Mouse (Mus musculus) MEL (cell line): ENCODE measurements at regions not wholly inside any gene's neighbourhood (a gene's known extent, or its start where the extent isn't known, plus 50 kb on each side); places are given as distances from the start of the nearest gene placed in this dataset.

Experiments
- DNase-seq: peaks from one replicate; pipeline ENCODE4 v3.0.0; 2011; ENCODE audit warnings: low read depth, low spot score
- H3K27ac ChIP-seq: 2 replicates; pipeline ENCODE4 v1.5.1; 2012; ENCODE audit warnings: low read depth, mild to moderate bottlenecking, control low read depth, low read length, moderate library complexity; ENCODE audit not compliant: control insufficient read depth
- H3K27me3 ChIP-seq, 2 experiments: fragments of 150-350 bp in 1 of 2; sonication (generic) in 1 of 2; 2 replicates each; pipeline ENCODE4 v1.6.1; 2012; ENCODE audit warnings: low read length in 2 of 2, mild to moderate bottlenecking in 2 of 2, improper control_type of control experiment in 1 of 2, moderate library complexity in 1 of 2; ENCODE audit not compliant: insufficient read depth in 2 of 2, control insufficient read depth in 1 of 2
- H3K36me3 ChIP-seq, 2 experiments: 2 replicates each; pipeline ENCODE4 v1.6.1; 2012 to 2014; ENCODE audit warnings: low read length in 2 of 2, improper control_type of control experiment in 1 of 2, inconsistent platforms in 1 of 2, mild to moderate bottlenecking in 1 of 2; ENCODE audit not compliant: insufficient read depth in 2 of 2, control insufficient read depth in 1 of 2
- H3K4me1 ChIP-seq, 2 experiments: fragments of 150-350 bp in 1 of 2; sonication (generic) in 1 of 2; 2 replicates each; pipeline ENCODE4 v1.6.1; 2012; ENCODE audit warnings: low read length in 2 of 2, improper control_type of control experiment in 1 of 2, mild to moderate bottlenecking in 1 of 2; ENCODE audit not compliant: insufficient read depth in 2 of 2, control insufficient read depth in 1 of 2
- H3K4me3 ChIP-seq, 2 experiments: fragments of 150-350 bp in 1 of 2; sonication (generic) in 1 of 2; 2 replicates each; pipeline ENCODE4 v1.5.1; 2012; ENCODE audit warnings: low read depth in 2 of 2, low read length in 2 of 2, mild to moderate bottlenecking in 2 of 2, moderate library complexity in 2 of 2, control low read depth in 1 of 2, improper control_type of control experiment in 1 of 2; ENCODE audit not compliant: control insufficient read depth in 1 of 2, insufficient read depth in 1 of 2
- H3K79me2 ChIP-seq: 2 replicates; pipeline ENCODE4 v1.6.1; 2012; ENCODE audit warnings: mild to moderate bottlenecking, low read length, moderate library complexity; ENCODE audit not compliant: control insufficient read depth, poor library complexity, insufficient read depth
- H3K9ac ChIP-seq: 2 replicates; pipeline ENCODE4 v1.6.1; 2012; ENCODE audit warnings: low read depth, mild to moderate bottlenecking, control low read depth, low read length, moderate library complexity; ENCODE audit not compliant: control insufficient read depth, poor library complexity, severe bottlenecking
- H3K9me3 ChIP-seq: fragments of 150-350 bp; sonication (generic); replicated peaks from 2 replicates; pipeline ENCODE4 v1.6.1; 2012; ENCODE audit warnings: mild to moderate bottlenecking, low read length, improper control_type of control experiment, moderate library complexity; ENCODE audit not compliant: insufficient read depth
- BHLHE40 ChIP-seq: IDR thresholded peaks from 2 replicates; pipeline ENCODE4 v1.6.1; 2012; ENCODE audit warnings: low read depth, mild to moderate bottlenecking, inconsistent platforms, low read length, improper control_type of control experiment, borderline replicate concordance
- CHD1 ChIP-seq: IDR thresholded peaks from 2 replicates; pipeline ENCODE4 v1.6.1; 2012; ENCODE audit warnings: low read depth, mild to moderate bottlenecking, inconsistent platforms, low read length, improper control_type of control experiment
- E2F4 ChIP-seq: IDR thresholded peaks from 2 replicates; pipeline ENCODE4 v1.6.1; 2011; ENCODE audit warnings: low read depth, low read length, improper control_type of control experiment, borderline replicate concordance
- GABPA ChIP-seq: IDR thresholded peaks from 2 replicates; pipeline ENCODE4 v1.6.1; 2012; ENCODE audit warnings: low read depth, mild to moderate bottlenecking, inconsistent platforms, low read length, improper control_type of control experiment, moderate library complexity
- GATA1 ChIP-seq: IDR thresholded peaks from 2 replicates; pipeline ENCODE4 v1.6.1; 2011; ENCODE audit warnings: low read depth, low read length, improper control_type of control experiment
- HCFC1 ChIP-seq: IDR thresholded peaks from 2 replicates; pipeline ENCODE4 v1.6.1; 2012; ENCODE audit warnings: low read depth, mild to moderate bottlenecking, inconsistent platforms, low read length, improper control_type of control experiment, moderate library complexity
- JUND ChIP-seq: IDR thresholded peaks from 2 replicates; pipeline ENCODE4 v1.6.1; 2011; ENCODE audit warnings: low read depth, mild to moderate bottlenecking, improper control_type of control experiment, low read length
- MAFK ChIP-seq: IDR thresholded peaks from 2 replicates; pipeline ENCODE4 v1.6.1; 2011; ENCODE audit warnings: low read depth, mild to moderate bottlenecking, low read length, improper control_type of control experiment, borderline replicate concordance
- MAX ChIP-seq: IDR thresholded peaks from 2 replicates; pipeline ENCODE4 v1.6.1; 2011; ENCODE audit warnings: low read length, improper control_type of control experiment
- MAZ ChIP-seq: IDR thresholded peaks from 2 replicates; pipeline ENCODE4 v1.6.1; 2012; ENCODE audit warnings: low read depth, mild to moderate bottlenecking, inconsistent platforms, low read length, improper control_type of control experiment
- MXI1 ChIP-seq: IDR thresholded peaks from 2 replicates; pipeline ENCODE4 v1.6.1; 2011; ENCODE audit warnings: mild to moderate bottlenecking, low read depth, low read length, improper control_type of control experiment
- MYC ChIP-seq: IDR thresholded peaks from 2 replicates; pipeline ENCODE4 v1.6.1; 2011; ENCODE audit warnings: low read depth, mild to moderate bottlenecking, low read length, improper control_type of control experiment, moderate library complexity
- NELFE ChIP-seq: IDR thresholded peaks from 2 replicates; pipeline ENCODE4 v1.6.1; 2011; ENCODE audit warnings: low read depth, low read length, improper control_type of control experiment
- POLR2AphosphoS5 ChIP-seq: IDR thresholded peaks from 2 replicates; pipeline ENCODE4 v1.6.1; 2012; ENCODE audit warnings: low read depth, borderline replicate concordance, mild to moderate bottlenecking, inconsistent platforms, low read length, moderate library complexity, mixed read lengths
- RAD21 ChIP-seq: IDR thresholded peaks from 2 replicates; pipeline ENCODE4 v1.6.1; 2011; ENCODE audit warnings: mild to moderate bottlenecking, low read depth, low read length, improper control_type of control experiment
- RCOR1 ChIP-seq: IDR thresholded peaks from 2 replicates; pipeline ENCODE4 v1.6.1; 2012; ENCODE audit warnings: low read depth, mild to moderate bottlenecking, inconsistent platforms, low read length, improper control_type of control experiment
- SIN3A ChIP-seq: IDR thresholded peaks from 2 replicates; pipeline ENCODE4 v1.6.1; 2012; ENCODE audit warnings: low read length, improper control_type of control experiment, inconsistent platforms
- SMC3 ChIP-seq: IDR thresholded peaks from 2 replicates; pipeline ENCODE4 v1.6.1; 2011; ENCODE audit warnings: low read depth, low read length, improper control_type of control experiment
- TCF12 ChIP-seq: IDR thresholded peaks from 2 replicates; pipeline ENCODE4 v1.6.1; 2014; ENCODE audit warnings: low read depth, mild to moderate bottlenecking, inconsistent platforms, low read length, improper control_type of control experiment, moderate library complexity
- UBTF ChIP-seq: IDR thresholded peaks from 2 replicates; pipeline ENCODE4 v1.6.1; 2012; ENCODE audit warnings: low read depth, mild to moderate bottlenecking, inconsistent platforms, low read length, improper control_type of control experiment, moderate library complexity, borderline replicate concordance; ENCODE audit not compliant: insufficient read depth
- USF1 ChIP-seq: IDR thresholded peaks from 2 replicates; pipeline ENCODE4 v1.6.1; 2014; ENCODE audit warnings: low read depth, mild to moderate bottlenecking, inconsistent platforms, low read length, improper control_type of control experiment, moderate library complexity
- USF2 ChIP-seq, 2 experiments: IDR thresholded peaks; 2 replicates each; pipeline ENCODE4 v1.6.1; 2011 to 2012; ENCODE audit warnings: improper control_type of control experiment in 2 of 2, low read length in 2 of 2, borderline replicate concordance in 1 of 2, inconsistent platforms in 1 of 2, low read depth in 1 of 2, mild to moderate bottlenecking in 1 of 2; ENCODE audit not compliant: insufficient read depth in 1 of 2
- ZC3H11A ChIP-seq: IDR thresholded peaks from 2 replicates; pipeline ENCODE4 v1.6.1; 2012; ENCODE audit warnings: low read depth, mild to moderate bottlenecking, inconsistent platforms, low read length, improper control_type of control experiment
- ZKSCAN1 ChIP-seq: IDR thresholded peaks from 2 replicates; pipeline ENCODE4 v1.6.1; 2012; ENCODE audit warnings: low read depth, mild to moderate bottlenecking, inconsistent platforms, low read length, improper control_type of control experiment, moderate library complexity

- H3K9ac ChIP-seq, result no peak overlapping the region
- H3K9me3 ChIP-seq, result no peaks in the 10 kb centered on the region
- no peaks in the 10 kb centered on the region for H3K4me1 ChIP-seq
- TF ChIP-seq SMC3, result no peak
- TF ChIP-seq CHD1, result no peak
- no peak for TF ChIP-seq USF1
- no peak for TF ChIP-seq MYC
- TF ChIP-seq BHLHE40, result no peak
- no peak for TF ChIP-seq NELFE
- TF ChIP-seq ZC3H11A, result no peak
- no peak for TF ChIP-seq MAFK
- no peak for TF ChIP-seq ZKSCAN1
- TF ChIP-seq MAZ, result no peak
- TF ChIP-seq USF2 (IDR thresholded peaks at IDR 0.05; ENCODE audit: borderline replicate concordance in 1 of 2, insufficient read depth in 1 of 2, low read depth in 1 of 2, low read length in 2 of 2), result no peak
- no peak for TF ChIP-seq POLR2AphosphoS5
- no peak for TF ChIP-seq RCOR1
- no peak for TF ChIP-seq GABPA
- TF ChIP-seq GATA1, result no peak
- TF ChIP-seq JUND, result no peak
- no peak for TF ChIP-seq MXI1
- no peak for DNase-seq
- no peak overlapping the region for H3K27ac ChIP-seq
- no peaks in the 10 kb centered on the region for H3K79me2 ChIP-seq
- H3K27me3 ChIP-seq, result no peaks in the 10 kb centered on the region
- H3K36me3 ChIP-seq, result no peaks in the 10 kb centered on the region
- no peak overlapping the region for H3K4me3 ChIP-seq
Measured at GRCm38 (mm10) chr8:30924160-30924534, 2504.4 kb upstream of the 5930422O12Rik start.

GRCm38 (mm10) chr8:30924656-30925055, 2503.9 kb upstream of the 5930422O12Rik start:
- H3K9me3 ChIP-seq, result no peaks in the 10 kb centered on the region

More at GRCm38 (mm10) chr8:30924656-30925055, 2503.9 kb upstream of the 5930422O12Rik start:
- no peak for DNase-seq
- Histone ChIP-seq H3K4me1 (no peaks in the 10 kb centered on the region), H3K4me3 (no peak overlapping the region), H3K27me3 (no peaks in the 10 kb centered on the region), H3K79me2 (no peaks in the 10 kb centered on the region), H3K9ac (no peak overlapping the region), H3K36me3 (no peaks in the 10 kb centered on the region), H3K27ac (no peak overlapping the region)
- TF ChIP-seq E2F4 (no peak), TCF12 (no peak), MAX (no peak), RAD21 (no peak), SIN3A (no peak), UBTF (no peak), JUND (no peak), USF1 (no peak), MAZ (no peak), HCFC1 (no peak), SMC3 (no peak), GABPA (no peak)
- TF ChIP-seq, all 39 proteins: peak for 0
